In genomic region chr11:46289022-46289421, GRCm38 (mm10) we compare ENCODE assay signal across 20 mouse cellular contexts. TPM values are rescaled to one million over a fixed set of nuclear protein-coding genes. Genes with fewer than 3 reads are reported as not detected.
"Had no signal": no experiment of that assay in that cellular context is flagged by ENCODE, and none has a peak within 500 bp of the region (broad histone marks: within the 10 kb centered on the region; RNA-seq: fewer than 3 reads in every experiment).

No protein-coding gene starts in this region.

- H3K27ac ChIP-seq: lung, embryonic 15.5 days; macrophage; midbrain, embryonic 13.5 days; midbrain, embryonic 15.5 days; neural tube, embryonic 12.5 days; stomach, embryonic 15.5 days; stomach, postnatal 0 days had no signal

- H3K36me3 ChIP-seq: lung, embryonic 15.5 days; stomach, embryonic 15.5 days had no signal

- ATAC-seq: lung, postnatal 0 days; midbrain, embryonic 13.5 days; midbrain, embryonic 15.5 days had no signal

- H3K27me3 ChIP-seq: lung, embryonic 15.5 days; megakaryocyte, embryonic 14.5 days; midbrain, embryonic 15.5 days; neural tube, embryonic 12.5 days; stomach, embryonic 15.5 days had no signal

- DNase-seq: lung, adult 2 months; lung, postnatal 14 days; lung, postnatal 36 days; right cerebral cortex, postnatal 14 days; thymus, postnatal 14 days; thymus, postnatal 36 days had no signal

- H3K4me2 ChIP-seq: lung, embryonic 15.5 days; midbrain, embryonic 11.5 days; midbrain, embryonic 13.5 days; midbrain, embryonic 15.5 days; neural tube, embryonic 12.5 days; stomach, embryonic 15.5 days had no signal

- H3K9me3 ChIP-seq: lung, embryonic 15.5 days; megakaryocyte, embryonic 14.5 days; midbrain, embryonic 13.5 days; midbrain, embryonic 15.5 days; neural tube, embryonic 12.5 days; stomach, embryonic 15.5 days had no signal

- H3K9ac ChIP-seq: lung, embryonic 15.5 days; midbrain, embryonic 13.5 days; midbrain, embryonic 15.5 days; neural tube, embryonic 12.5 days; stomach, embryonic 15.5 days had no signal

- H3K4me3 ChIP-seq: lung, embryonic 15.5 days; megakaryocyte, embryonic 14.5 days; midbrain, embryonic 13.5 days; midbrain, embryonic 15.5 days; neural tube, embryonic 12.5 days; stomach, embryonic 15.5 days had no signal

- H3K4me1 ChIP-seq: lung, embryonic 15.5 days had no signal

RNA-seq across cellular contexts. Expression of gene Fndc9, which starts 53.7 kb away (rescaled TPM):
- total RNA-seq: megakaryocyte progenitor cell, adult 5-6 weeks; monocyte, adult 5-6 weeks had no signal
- polyA plus RNA-seq: liver, embryonic 16.5 days; lung, postnatal 0 days; macrophage; spleen, adult 2 months had no signal
